Mouse (Mus musculus) forebrain, postnatal 0 days (tissue): ENCODE measurements at regions not wholly inside any gene's neighbourhood (a gene's known extent, or its start where the extent isn't known, plus 50 kb on each side); places are given as distances from the start of the nearest gene placed in this dataset.

ENCODE experiments used
- ATAC-seq: fragments of 200-750 bp; cut with Nextera tagmentation; 2 replicates; pipeline ENCODE4 v1.8.0; 2017; ENCODE audit warnings: mild to moderate bottlenecking, moderate library complexity
- DNase-seq: peaks from one replicate; pipeline ENCODE4 v3.0.0-alpha.2; 2015
- H3K27ac ChIP-seq: fragments of 300-500 bp; sonication (generic); 2 replicates; pipeline ENCODE4 v1.5.1; 2014; ENCODE audit warnings: low read depth, mild to moderate bottlenecking, antibody characterized with exemption, low read length, moderate library complexity, mixed read lengths
- H3K27me3 ChIP-seq: fragments of 300-500 bp; sonication (generic); 2 replicates; pipeline ENCODE4 v1.6.1; 2014; ENCODE audit warnings: mild to moderate bottlenecking, low read length, mixed read lengths; ENCODE audit not compliant: insufficient read depth
- H3K36me3 ChIP-seq: fragments of 300-500 bp; sonication (generic); 2 replicates; pipeline ENCODE4 v1.6.1; 2014; ENCODE audit warnings: mild to moderate bottlenecking, moderate library complexity; ENCODE audit not compliant: insufficient read depth
- H3K4me1 ChIP-seq: fragments of 300-500 bp; sonication (generic); 2 replicates; pipeline ENCODE4 v1.6.1; 2014; ENCODE audit warnings: antibody characterized with exemption; ENCODE audit not compliant: insufficient read depth
- H3K4me2 ChIP-seq: fragments of 300-500 bp; sonication (generic); 2 replicates; pipeline ENCODE4 v1.6.1; 2014; ENCODE audit warnings: low read depth, mild to moderate bottlenecking, moderate library complexity
- H3K4me3 ChIP-seq: fragments of 300-500 bp; sonication (generic); 2 replicates; pipeline ENCODE4 v1.5.1; 2014; ENCODE audit warnings: low read depth, low read length, mixed read lengths
- H3K9ac ChIP-seq: fragments of 300-500 bp; sonication (generic); 2 replicates; pipeline ENCODE4 v1.6.1; 2014; ENCODE audit warnings: mild to moderate bottlenecking
- H3K9me3 ChIP-seq: fragments of 300-500 bp; sonication (generic); 2 replicates; pipeline ENCODE4 v1.6.1; 2016; ENCODE audit warnings: low read length
- CTCF ChIP-seq: sonication (generic); IDR thresholded peaks from 2 replicates; pipeline ENCODE4 v1.5.1; 2016; ENCODE audit warnings: antibody characterized with exemption, control low read depth, low read depth
- WGBS: fragments of 180-500 bp; shearing (Covaris S2); extraction: QIAGEN DNeasy Blood & Tissue Kit; methylation state at CpG from one replicate; pipeline ENCODE4 v1.1.7; 2014; 5-methylcytosine and 5-hydroxymethylcytosine counted together

DNA sequence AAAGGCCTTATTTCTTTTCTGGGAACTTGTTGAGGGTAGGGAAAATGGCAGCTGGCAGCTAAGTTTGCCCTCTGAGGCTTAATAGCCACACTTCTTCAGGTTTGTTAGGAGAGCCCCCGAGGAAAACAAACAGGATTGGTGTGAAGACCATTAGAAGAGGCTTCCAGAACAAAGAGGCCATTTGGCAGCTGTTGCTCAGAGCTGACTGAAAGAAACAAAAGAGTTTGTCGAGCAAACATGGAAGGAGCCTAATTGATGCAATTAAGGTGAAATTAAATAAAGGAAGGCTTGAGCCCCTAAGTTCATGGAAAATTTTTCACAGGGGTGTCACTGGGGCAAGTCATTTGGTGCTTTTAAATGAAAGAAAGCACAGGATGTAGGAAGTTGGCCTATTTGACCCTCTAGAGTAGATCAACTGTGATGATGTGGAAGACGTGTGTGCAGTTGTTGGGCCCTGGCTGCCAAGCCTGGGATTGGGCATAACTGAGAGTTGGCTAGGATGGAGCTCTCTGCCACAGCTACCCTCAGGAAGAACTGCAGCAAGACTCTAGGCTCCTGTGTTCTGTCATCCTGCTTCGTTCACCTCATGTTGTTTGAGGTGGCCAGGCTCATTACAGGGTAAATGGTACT, 106.9 kb downstream of the Apip start:
- Histone ChIP-seq H3K27ac (no peak overlapping the region), H3K36me3 (no peaks in the 10 kb centered on the region), H3K4me1 (no peaks in the 10 kb centered on the region), H3K4me2 (no peak overlapping the region), H3K4me3 (no peak overlapping the region), H3K9ac (no peak overlapping the region), H3K27me3 (no peaks in the 10 kb centered on the region), H3K9me3 (no peaks in the 10 kb centered on the region)
- DNase-seq, result no peak
- TF ChIP-seq CTCF, result no peak
- no peak for ATAC-seq
- WGBS, result 15% methylated on average over 4 of the region's 4 CpGs

DNA sequence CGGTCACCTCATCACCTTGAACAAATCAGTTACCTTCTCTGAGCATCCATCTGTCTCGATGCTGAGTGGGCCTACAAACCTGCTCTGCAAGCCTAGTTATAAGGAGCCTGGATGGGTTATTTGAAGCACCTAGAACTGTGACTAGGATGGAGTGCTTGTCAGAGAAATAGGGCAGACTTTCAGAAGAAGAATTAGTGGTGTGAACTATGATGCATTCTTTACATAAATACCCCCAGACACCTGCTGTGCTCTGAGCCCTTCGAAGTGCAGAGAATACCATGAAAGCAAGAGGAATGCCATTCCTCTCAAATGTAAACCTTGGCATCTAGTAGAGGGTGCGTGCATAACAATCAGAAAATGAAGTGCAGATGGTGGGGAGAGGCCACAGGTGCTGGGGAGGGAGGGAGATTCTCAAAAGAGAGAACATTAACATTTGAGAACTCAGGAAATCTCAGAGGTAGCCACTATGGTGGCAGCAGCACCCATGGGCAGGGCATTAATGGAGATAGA, 113.3 kb downstream of the Apip start:
- ATAC-seq, result no peak
- no peaks in the 10 kb centered on the region for H3K9me3 ChIP-seq
- no peak for TF ChIP-seq CTCF

DNA sequence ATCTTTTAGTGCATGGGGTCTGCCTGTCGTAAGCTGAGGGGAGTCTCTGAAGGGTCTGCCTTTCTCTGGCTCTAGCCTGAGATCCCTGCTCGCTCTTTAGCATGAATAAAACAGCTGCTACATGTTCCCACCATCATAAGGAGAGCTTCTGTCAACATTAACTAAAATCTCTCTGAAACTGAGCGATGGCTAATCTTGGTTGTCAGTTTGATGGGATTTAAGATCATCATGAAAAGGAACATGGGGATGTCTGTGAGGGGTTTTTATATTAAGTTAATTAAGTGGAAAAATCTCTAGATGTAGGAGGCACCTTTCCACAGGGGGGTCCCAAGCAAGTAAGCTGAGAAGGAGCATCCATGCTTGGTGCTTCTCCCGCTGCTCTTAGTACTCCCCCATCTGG, 110.5 kb downstream of the Ehf start:
- Histone ChIP-seq H3K9me3 (no peaks in the 10 kb centered on the region), H3K4me3 (no peak overlapping the region), H3K4me1 (no peaks in the 10 kb centered on the region), H3K36me3 (no peaks in the 10 kb centered on the region), H3K9ac (no peak overlapping the region), H3K27me3 (no peaks in the 10 kb centered on the region), H3K4me2 (no peak overlapping the region), H3K27ac (no peak overlapping the region)
- WGBS, result 60% methylated on average over 4 of the region's 4 CpGs
- ATAC-seq (no peak), DNase-seq (no peak)
- TF ChIP-seq CTCF, result no peak

More for the DNA sequence above, 113.3 kb downstream of the Apip start:
- DNase-seq, result no peak
- Histone ChIP-seq H3K9ac (no peak overlapping the region), H3K4me1 (no peaks in the 10 kb centered on the region), H3K27ac (no peak overlapping the region), H3K36me3 (no peaks in the 10 kb centered on the region), H3K4me2 (no peak overlapping the region), H3K27me3 (no peaks in the 10 kb centered on the region), H3K4me3 (no peak overlapping the region)
- whole genome bisulfite sequencing, result 78% methylated on average over 4 of the region's 4 CpGs

DNA sequence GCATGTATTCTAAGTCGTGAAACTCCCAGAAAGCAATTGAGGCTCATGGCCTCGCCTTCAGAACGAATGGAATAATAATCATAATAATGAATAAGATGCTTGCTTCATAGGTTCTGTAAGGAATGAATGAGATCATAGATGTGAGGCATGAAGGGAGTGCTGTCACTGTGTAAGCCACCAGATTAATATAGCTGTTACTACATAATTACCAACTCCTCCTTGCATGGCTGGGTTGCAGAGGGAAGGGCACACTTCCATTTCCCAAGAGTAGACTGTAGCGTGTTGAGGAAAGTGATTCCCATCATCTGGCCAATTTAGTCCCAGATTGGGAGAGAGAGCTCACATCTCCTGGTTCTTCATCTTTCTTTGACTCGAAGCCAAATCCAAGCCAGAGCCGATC, 102.8 kb downstream of the Ehf start:
- no peaks in the 10 kb centered on the region for H3K4me1 ChIP-seq
- no peak for TF ChIP-seq CTCF
- 84% methylated on average over 6 of the region's 6 CpGs for WGBS
- H3K27me3 ChIP-seq, result no peaks in the 10 kb centered on the region
- H3K4me2 ChIP-seq, result no peak overlapping the region
- H3K4me3 ChIP-seq, result no peak overlapping the region
- H3K36me3 ChIP-seq, result no peaks in the 10 kb centered on the region
- no peak overlapping the region for H3K9ac ChIP-seq
- no peak overlapping the region for H3K27ac ChIP-seq
- no peaks in the 10 kb centered on the region for H3K9me3 ChIP-seq
- ATAC-seq, result no peak
- DNase-seq, result no peak

DNA sequence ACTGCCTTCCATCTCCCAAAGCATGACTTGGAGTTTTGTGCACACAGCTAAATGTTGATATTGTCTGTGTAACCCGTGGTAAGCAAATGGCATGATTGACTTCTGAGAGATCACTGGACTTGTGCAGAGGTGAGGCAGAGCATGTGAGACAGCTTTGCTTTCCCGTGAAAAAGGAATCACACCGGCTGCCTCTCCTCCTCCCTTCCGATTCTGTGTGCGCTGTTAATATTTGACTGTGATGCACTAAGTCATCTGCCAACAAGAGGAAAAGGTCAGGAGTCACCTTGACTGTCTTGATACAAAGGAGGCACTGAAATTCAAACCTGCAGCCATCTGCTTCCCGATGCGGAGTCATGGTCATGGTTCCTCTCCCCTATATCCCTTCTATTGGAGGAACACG, 98.0 kb downstream of the Ehf start:
- no peak overlapping the region for H3K4me2 ChIP-seq
- no peak overlapping the region for H3K9ac ChIP-seq
- 92% methylated on average over 8 of the region's 8 CpGs for WGBS
- no peak overlapping the region for H3K4me3 ChIP-seq
- no peaks in the 10 kb centered on the region for H3K9me3 ChIP-seq
- no peaks in the 10 kb centered on the region for H3K27me3 ChIP-seq
- ATAC-seq, result no peak
- H3K27ac ChIP-seq, result no peak overlapping the region
- no peaks in the 10 kb centered on the region for H3K4me1 ChIP-seq
- DNase-seq, result no peak
- TF ChIP-seq CTCF, result no peak
- no peaks in the 10 kb centered on the region for H3K36me3 ChIP-seq

DNA sequence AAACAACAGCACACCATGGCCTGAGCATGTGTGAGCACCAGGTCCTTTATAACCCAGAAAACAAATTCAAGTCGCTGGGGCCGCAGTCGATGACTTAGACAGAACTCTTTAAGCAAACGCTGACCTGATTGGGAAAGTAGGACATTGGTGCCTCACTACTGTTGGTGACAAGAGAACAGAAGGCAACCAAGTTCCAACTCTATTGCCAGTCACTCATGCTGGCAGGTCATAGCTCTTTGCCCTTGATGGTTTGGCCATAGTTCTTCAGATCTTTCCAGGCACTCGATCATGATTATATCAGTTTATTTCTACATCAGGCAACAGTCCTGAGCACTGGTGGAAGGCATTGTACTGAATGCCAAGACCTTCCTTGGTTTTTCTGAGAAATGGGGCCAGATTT, 94.7 kb downstream of the Ehf start:
- WGBS, result 96% methylated on average over 5 of the region's 5 CpGs
- H3K4me3 ChIP-seq, result no peak overlapping the region
- no peak overlapping the region for H3K9ac ChIP-seq
- no peaks in the 10 kb centered on the region for H3K27me3 ChIP-seq
- no peaks in the 10 kb centered on the region for H3K9me3 ChIP-seq
- no peak for DNase-seq
- no peak for TF ChIP-seq CTCF
- no peak overlapping the region for H3K4me2 ChIP-seq
- H3K4me1 ChIP-seq, result no peaks in the 10 kb centered on the region
- no peak overlapping the region for H3K27ac ChIP-seq
- H3K36me3 ChIP-seq, result no peaks in the 10 kb centered on the region
- ATAC-seq, result no peak

DNA sequence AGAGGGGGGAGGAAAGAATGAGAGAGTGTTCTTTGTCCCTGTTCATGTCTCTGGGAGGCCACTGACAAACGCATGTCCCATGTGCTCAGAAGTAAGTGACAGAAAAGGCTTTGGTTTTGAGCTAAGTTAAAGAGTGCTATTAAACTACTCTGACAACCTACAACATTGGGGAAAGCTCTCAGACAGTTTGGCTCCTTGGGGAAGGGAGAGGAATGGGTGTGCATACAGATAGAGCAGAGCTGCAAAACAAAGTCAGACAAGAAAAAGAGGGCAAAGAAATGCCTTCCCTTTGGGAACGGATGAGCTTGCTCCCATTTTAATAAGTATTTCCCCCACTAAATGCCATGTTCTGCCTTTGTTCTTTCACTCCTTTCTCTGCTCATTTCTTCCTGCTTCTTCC, 94.0 kb downstream of the Ehf start:
- Histone ChIP-seq H3K27ac (no peak overlapping the region), H3K4me3 (no peak overlapping the region), H3K4me1 (no peaks in the 10 kb centered on the region), H3K27me3 (no peaks in the 10 kb centered on the region), H3K36me3 (no peaks in the 10 kb centered on the region), H3K4me2 (no peak overlapping the region), H3K9me3 (no peaks in the 10 kb centered on the region), H3K9ac (no peak overlapping the region)
- DNase-seq (no peak), ATAC-seq (peak; percentile 59)
- TF ChIP-seq CTCF, result no peak
- 55% methylated on average over 2 of the region's 2 CpGs for WGBS
